ENCODE assay signal across 8 mouse cellular contexts in the genomic region with DNA sequence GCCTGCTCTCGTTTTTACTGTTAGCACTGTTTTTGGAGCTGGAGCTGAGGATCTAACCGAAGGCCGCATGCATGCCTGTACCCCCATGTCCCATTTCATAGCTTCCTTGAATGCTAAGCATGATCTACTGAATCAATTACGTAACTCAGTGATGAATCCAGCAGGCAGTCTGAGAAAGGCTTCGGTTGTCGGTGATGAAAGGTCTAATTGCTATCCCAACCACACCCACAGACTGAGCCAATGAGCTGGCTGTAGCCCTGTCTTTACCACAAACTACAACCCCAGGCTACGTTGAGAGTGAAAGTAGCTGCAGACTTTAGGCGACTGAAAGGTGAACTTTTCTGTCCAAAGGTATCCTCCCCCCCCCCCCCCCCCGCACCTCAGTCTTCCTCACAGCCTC. TPM values are rescaled to one million over a fixed set of nuclear protein-coding genes. Genes with fewer than 3 reads are reported as not detected.
DNase-seq lines count a peak whose midpoint lies in the region; ATAC-seq and TF ChIP-seq lines count a peak whose summit lies in the region.

No protein-coding gene starts in this region.

- H3K27me3 ChIP-seq in cerebellum, adult 2 months (ENCODE audit: control insufficient read depth, insufficient read depth, low read length), result no peaks in the 10 kb centered on the region
- 0 out of 2 replicates have a peak, but pooled peaks cover 2% of the 10 kb centered on the region for H3K27me3 ChIP-seq in G1E (ENCODE audit: insufficient read depth, low read length)
- no peaks in the 10 kb centered on the region for H3K27me3 ChIP-seq in hindbrain, embryonic 10.5 days (ENCODE audit: insufficient read depth, poor library complexity, severe bottlenecking)

- no peak for TF ChIP-seq POLR2A in cerebellum, adult 2 months (IDR thresholded peaks at IDR 0.05; ENCODE audit: borderline replicate concordance, insufficient read depth, low read length)

- TF ChIP-seq CTCF in cerebellum, adult 2 months (IDR thresholded peaks at IDR 0.05; ENCODE audit: borderline replicate concordance, insufficient read depth, low read depth, low read length), result no peak
- no peak for TF ChIP-seq CTCF in G1E (IDR thresholded peaks at IDR 0.05; ENCODE audit: low read depth, low read length)

- H3K36me3 ChIP-seq in G1E (replicated peaks) (peaks cover 53% of the 10 kb centered on the region), macrophage (ENCODE audit: inconsistent target) (peaks cover 41% of the 10 kb centered on the region)
- H3K36me3 ChIP-seq in hindbrain, embryonic 10.5 days, result peaks cover 46% of the 10 kb centered on the region

- no peak for ATAC-seq in G1E (ENCODE audit: extremely low read depth, insufficient number of reproducible peaks, low FRiP score, poor library complexity, severe bottlenecking)

- WGBS in cerebellum, adult 2 months, result 61% methylated on average over 9 of the region's 9 CpGs
- 63% methylated on average over 9 of the region's 9 CpGs for whole genome bisulfite sequencing in hindbrain, embryonic 10.5 days
- 33% methylated on average over 8 of the region's 9 CpGs for WGBS in macrophage (ENCODE audit: missing documents)

- H3K9me3 ChIP-seq in G1E (replicated peaks), result no peaks in the 10 kb centered on the region
- H3K9me3 ChIP-seq in hindbrain, embryonic 10.5 days, result no peaks in the 10 kb centered on the region

- DNase-seq in cerebellum, adult 2 months, result no peak
- no peak for DNase-seq in cerebellum, adult 18-20 months
- peak; percentile 64 for DNase-seq in G1E (ENCODE audit: low spot score)
- DNase-seq in hindbrain, embryonic 10.5 days (ENCODE audit: low spot score), result no peak
- no peak for DNase-seq in embryo, embryonic 10 days (ENCODE audit: low spot score)
- DNase-seq in cerebellum, adult 11-12 months, result no peak
- DNase-seq in right cerebral cortex, postnatal 10 days (ENCODE audit: low spot score in 2 of 2), result no peak

- H3K4me1 ChIP-seq in cerebellum, adult 2 months (ENCODE audit: control insufficient read depth, insufficient read depth, low read length), result peaks cover 12% of the 10 kb centered on the region; the same call in 1 of the 2 replicates
- H3K4me1 ChIP-seq in G1E (ENCODE audit: insufficient read depth, low read depth, low read length), result peaks cover 54% of the 10 kb centered on the region
- peaks cover 30% of the 10 kb centered on the region for H3K4me1 ChIP-seq in hindbrain, embryonic 10.5 days (replicated peaks)

- H3K27ac ChIP-seq in cerebellum, adult 2 months (ENCODE audit: insufficient read depth, low read length), result no peak overlapping the region
- no peak overlapping the region for H3K27ac ChIP-seq in hindbrain, embryonic 10.5 days
- H3K27ac ChIP-seq in macrophage, result no peak overlapping the region

- peak overlapping the region; percentile 22 for H3K4me3 ChIP-seq in cerebellum, adult 2 months (replicated peaks; ENCODE audit: insufficient read depth, low read depth, low read length)
- peak overlapping the region; percentile 82 for H3K4me3 ChIP-seq in G1E (ENCODE audit: low read depth, low read length)
- H3K4me3 ChIP-seq in hindbrain, embryonic 10.5 days, result peak overlapping the region; percentile 95
- peak overlapping the region; percentile 98; the same call in 1 of the 2 replicates for H3K4me3 ChIP-seq in macrophage (ENCODE audit: inconsistent target)

- H3K79me2 ChIP-seq in macrophage (ENCODE audit: inconsistent target), result peaks cover 27% of the 10 kb centered on the region

RNA-seq across cellular contexts. Expression of a gene that starts 1.5 kb away (rescaled TPM):
- polyA plus RNA-seq in cerebellum, adult 2 months (2012; rRNA removed), result 73.1 and 80.1 TPM in 2 replicates
- total RNA-seq in G1E (2014; fragmentation: Nextera tagmentation), result 47.8 and 50.0 TPM in 2 replicates
- 32.5 and 35.4 TPM in 2 replicates for total RNA-seq in G1E (2017)
- polyA plus RNA-seq in G1E (2012), result 30.3 and 34.6 TPM in 2 replicates
- polyA plus RNA-seq in hindbrain, embryonic 10.5 days (2016; fragmentation: Nextera tagmentation; extraction: Ambion mirVana), result 71.1 and 85.6 TPM in 2 replicates
- 10 to 100 TPM in 18 of 26 experiments, 1 to 10 TPM in 8; 2.1 to 56.1 (median 17.3) TPM for total RNA-seq in macrophage (2018; cell fraction: chromatin; rRNA removed)
- total RNA-seq in macrophage (2018; cell fraction: cytosol; rRNA removed), result 10 to 100 TPM; 40.2 to 81.6 (median 56.3) TPM
- total RNA-seq in macrophage (2018; cell fraction: nucleus; rRNA removed), result 10 to 100 TPM; 23.6 to 80.5 (median 45.1) TPM
- polyA plus RNA-seq in macrophage (2018), result 35.3 to 72.5 TPM (median 65.9 TPM) in 3 replicates

RNA-seq across cellular contexts. Expression of a gene that starts 11.7 kb away (rescaled TPM):
- not detected in 2 replicates for polyA plus RNA-seq in cerebellum, adult 2 months (2012; rRNA removed)
- total RNA-seq in G1E (2014; fragmentation: Nextera tagmentation) (not detected in 2 replicates), G1E (2017) (not detected in 2 replicates)
- polyA plus RNA-seq in G1E (2012) (not detected in 2 replicates), macrophage (2018) (not detected in 3 replicates)
- 0.12 TPM in 1 of 2 replicates, not detected in the other for polyA plus RNA-seq in hindbrain, embryonic 10.5 days (2016; fragmentation: Nextera tagmentation; extraction: Ambion mirVana)
- not detected for total RNA-seq in macrophage (2018; cell fraction: chromatin; rRNA removed)
- total RNA-seq in macrophage (2018; cell fraction: cytosol; rRNA removed), result not detected
- not detected for total RNA-seq in macrophage (2018; cell fraction: nucleus; rRNA removed)

RNA-seq across cellular contexts. Expression of a gene that starts 20.7 kb away (rescaled TPM):
- 22.2 and 23.6 TPM in 2 replicates for polyA plus RNA-seq in cerebellum, adult 2 months (2012; rRNA removed)
- total RNA-seq in G1E (2014; fragmentation: Nextera tagmentation) (12.9 and 19.2 TPM in 2 replicates), G1E (2017) (49.7 and 50.7 TPM in 2 replicates)
- polyA plus RNA-seq in G1E (2012) (5.5 and 6.5 TPM in 2 replicates), macrophage (2018) (112 to 148 TPM (median 138 TPM) in 3 replicates)
- 27.9 and 43.4 TPM in 2 replicates for polyA plus RNA-seq in hindbrain, embryonic 10.5 days (2016; fragmentation: Nextera tagmentation; extraction: Ambion mirVana)
- total RNA-seq in macrophage (2018; cell fraction: chromatin; rRNA removed), result 100 to 1,000 TPM; 116 to 452 (median 221) TPM
- 100 to 1,000 TPM in 10 of 26 experiments, 10 to 100 TPM in 16; 68.0 to 155 (median 95.8) TPM for total RNA-seq in macrophage (2018; cell fraction: cytosol; rRNA removed)
- 100 to 1,000 TPM in 24 of 26 experiments, 10 to 100 TPM in 2; 82.5 to 316 (median 140) TPM for total RNA-seq in macrophage (2018; cell fraction: nucleus; rRNA removed)

RNA-seq across cellular contexts. Expression of a gene that starts 31.3 kb away (rescaled TPM):
- 0.05 TPM in 1 of 2 replicates, not detected in the other for polyA plus RNA-seq in cerebellum, adult 2 months (2012; rRNA removed)
- total RNA-seq in G1E (2014; fragmentation: Nextera tagmentation), result not detected in 2 replicates
- total RNA-seq in G1E (2017), result 0.22 TPM in 1 of 2 replicates, not detected in the other
- not detected in 2 replicates for polyA plus RNA-seq in G1E (2012)
- not detected in 2 replicates for polyA plus RNA-seq in hindbrain, embryonic 10.5 days (2016; fragmentation: Nextera tagmentation; extraction: Ambion mirVana)
- total RNA-seq in macrophage (2018; cell fraction: chromatin; rRNA removed), result not detected
- total RNA-seq in macrophage (2018; cell fraction: cytosol; rRNA removed), result not detected
- not detected for total RNA-seq in macrophage (2018; cell fraction: nucleus; rRNA removed)
- not detected in 3 replicates for polyA plus RNA-seq in macrophage (2018)

RNA-seq across cellular contexts. Expression of a gene that starts 57.4 kb away (rescaled TPM):
- 53.5 and 55.7 TPM in 2 replicates for polyA plus RNA-seq in cerebellum, adult 2 months (2012; rRNA removed)
- total RNA-seq in G1E (2014; fragmentation: Nextera tagmentation) (7.6 and 8.4 TPM in 2 replicates), G1E (2017) (10.3 and 12.0 TPM in 2 replicates)
- polyA plus RNA-seq in G1E (2012) (9.3 and 10.5 TPM in 2 replicates), macrophage (2018) (5.8 to 9.0 TPM (median 6.1 TPM) in 3 replicates)
- 13.2 and 18.0 TPM in 2 replicates for polyA plus RNA-seq in hindbrain, embryonic 10.5 days (2016; fragmentation: Nextera tagmentation; extraction: Ambion mirVana)
- 1 to 10 TPM in 25 of 26 experiments, under 1 TPM in 1; 0.92 to 9.6 (median 4.0) TPM for total RNA-seq in macrophage (2018; cell fraction: chromatin; rRNA removed)
- total RNA-seq in macrophage (2018; cell fraction: cytosol; rRNA removed), result 1 to 10 TPM; 4.5 to 8.9 (median 6.7) TPM
- 1 to 10 TPM; 1.9 to 8.9 (median 3.8) TPM for total RNA-seq in macrophage (2018; cell fraction: nucleus; rRNA removed)

Comparison
In these comparisons a context has a peak if more than half of its experiments do, and no peak if none do; other contexts are left out.
1. H3K4me3 ChIP-seq: peak in every context shown above with its lines; median percentile 98 in macrophage; 95 in hindbrain, embryonic 10.5 days; 82 in G1E; 22 in cerebellum, adult 2 months.